Mouse (Mus musculus): Measurements from ENCODE around the gene Atat1. TPM values are rescaled to one million over a fixed set of nuclear protein-coding genes. Genes with fewer than 3 reads are reported as not detected.

The Atat1 gene
- total RNA-seq, 2 experiments from 2014 or later: 51.1 to 63.9 TPM

- DNase-seq (ENCODE audit: low spot score in 2 of 2): no peak
Observed at GRCm38 (mm10) chr17:35887725-35888124, 22.1 kb downstream of the Atat1 start.

GRCm38 (mm10) chr17:35883777-35884176, 26.1 kb downstream of the Atat1 start:
- DNase-seq (ENCODE audit: low spot score in 2 of 2): no peak
- intact Hi-C loops (cut with DNase I): no loop called here

More at GRCm38 (mm10) chr17:35887725-35888124, 22.1 kb downstream of the Atat1 start:
- intact Hi-C loops (cut with DNase I): no loop called here

GRCm38 (mm10) chr17:35882924-35883323, 27.0 kb downstream of the Atat1 start:
- no peak for DNase-seq (ENCODE audit: low spot score in 2 of 2)
- intact Hi-C loops (cut with DNase I): no loop called here

DNA sequence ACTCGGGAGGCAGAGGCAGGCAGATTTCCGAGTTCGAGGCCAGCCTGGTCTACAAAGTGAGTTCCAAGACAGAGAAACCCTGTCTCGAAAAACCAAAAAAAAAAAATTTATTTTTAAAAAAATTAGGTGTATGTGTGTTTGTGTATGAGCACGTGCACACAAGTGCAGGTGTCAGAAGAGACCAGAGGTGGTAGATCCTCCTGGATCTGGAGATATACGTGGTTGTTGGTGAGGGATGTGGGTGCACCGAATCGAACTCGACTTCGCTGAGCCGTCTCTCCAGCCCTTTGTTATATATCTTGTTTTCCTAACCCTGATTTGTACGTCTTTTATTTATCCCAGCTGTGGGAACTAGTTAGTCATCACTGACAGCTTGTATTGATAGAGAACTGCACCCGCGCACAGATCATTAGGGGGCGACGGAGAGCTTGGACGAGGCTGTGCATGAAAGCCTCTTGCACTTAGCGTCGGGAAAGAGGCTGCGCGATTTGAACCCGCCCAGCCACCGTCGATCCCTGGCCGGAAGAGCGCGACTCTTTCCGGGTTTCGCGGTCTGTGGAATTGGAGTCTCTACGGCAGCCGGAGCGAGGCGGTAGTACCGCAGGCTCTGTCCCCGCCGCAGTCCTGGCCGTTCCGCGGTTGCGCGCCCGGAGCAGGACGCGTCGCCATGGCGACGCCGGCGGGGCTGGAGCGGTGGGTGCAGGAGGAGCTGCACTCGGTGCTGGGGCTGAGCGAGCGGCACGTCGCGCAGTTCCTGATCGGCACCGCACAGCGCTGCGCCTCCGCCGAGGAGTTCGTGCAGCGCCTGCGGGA, 30.4 kb downstream of the Atat1 start, which contains the start of gene Dhx16:
Gene Dhx16 (plus strand): TSS at position 575 of the 813 bp plus-strand sequence.
- DNase-seq (ENCODE audit: low spot score in 2 of 2): peak; percentile 95 to 96
- intact Hi-C loops (cut with DNase I): no loop called here

- peak; percentile 59 to 70 for DNase-seq (ENCODE audit: low spot score in 2 of 2)
- intact Hi-C loops (cut with DNase I): loop anchor here (2.0 kb wide), 1 partner anchor 46 kb away; no protein-coding TSS in a partner anchor
Observed at GRCm38 (mm10) chr17:35874721-35875120, 35.2 kb downstream of the Atat1 start.

DNA sequence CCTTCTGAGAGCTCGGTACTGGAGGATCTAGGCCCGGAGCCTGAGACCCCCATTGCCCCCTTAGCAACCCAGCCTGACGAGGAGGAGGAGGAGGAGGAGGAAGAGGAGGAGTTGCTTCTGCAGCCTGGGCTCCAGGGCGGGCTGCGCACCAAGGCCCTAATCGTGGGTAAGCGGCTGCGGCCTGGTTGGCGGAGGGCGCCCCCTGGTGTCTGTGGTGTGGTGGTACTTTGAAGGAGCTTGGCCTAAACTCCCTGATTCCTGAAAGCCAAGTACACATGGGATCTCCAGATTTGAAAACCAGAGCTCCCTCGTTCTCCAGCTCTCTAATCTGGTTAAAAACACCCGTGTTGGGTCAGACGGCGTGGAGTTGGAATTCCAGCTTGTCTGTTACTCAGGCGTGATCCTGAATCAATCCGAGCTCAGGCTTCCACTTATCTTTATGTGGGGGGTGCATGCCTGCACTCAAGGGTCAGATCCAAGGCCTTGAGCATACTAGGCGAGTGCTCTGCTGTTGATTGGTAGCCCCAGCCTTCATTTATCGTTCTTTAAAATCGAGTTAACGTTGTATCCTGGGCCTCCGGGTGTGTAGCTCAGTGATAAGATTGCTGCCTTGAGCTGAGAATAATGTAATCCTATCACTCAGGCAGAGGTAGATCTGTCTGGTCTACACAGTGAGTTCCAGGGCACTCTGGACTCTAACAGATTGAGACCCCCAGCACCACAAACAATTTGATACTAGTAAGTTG, 35.9 kb downstream of the Atat1 start:
- peak; percentile 85 for DNase-seq (ENCODE audit: low spot score in 2 of 2)
- intact Hi-C loops (cut with DNase I): loop anchor here (2.0 kb wide), 3 partner anchors 37 to 135 kb away; no protein-coding TSS in a partner anchor

DNA sequence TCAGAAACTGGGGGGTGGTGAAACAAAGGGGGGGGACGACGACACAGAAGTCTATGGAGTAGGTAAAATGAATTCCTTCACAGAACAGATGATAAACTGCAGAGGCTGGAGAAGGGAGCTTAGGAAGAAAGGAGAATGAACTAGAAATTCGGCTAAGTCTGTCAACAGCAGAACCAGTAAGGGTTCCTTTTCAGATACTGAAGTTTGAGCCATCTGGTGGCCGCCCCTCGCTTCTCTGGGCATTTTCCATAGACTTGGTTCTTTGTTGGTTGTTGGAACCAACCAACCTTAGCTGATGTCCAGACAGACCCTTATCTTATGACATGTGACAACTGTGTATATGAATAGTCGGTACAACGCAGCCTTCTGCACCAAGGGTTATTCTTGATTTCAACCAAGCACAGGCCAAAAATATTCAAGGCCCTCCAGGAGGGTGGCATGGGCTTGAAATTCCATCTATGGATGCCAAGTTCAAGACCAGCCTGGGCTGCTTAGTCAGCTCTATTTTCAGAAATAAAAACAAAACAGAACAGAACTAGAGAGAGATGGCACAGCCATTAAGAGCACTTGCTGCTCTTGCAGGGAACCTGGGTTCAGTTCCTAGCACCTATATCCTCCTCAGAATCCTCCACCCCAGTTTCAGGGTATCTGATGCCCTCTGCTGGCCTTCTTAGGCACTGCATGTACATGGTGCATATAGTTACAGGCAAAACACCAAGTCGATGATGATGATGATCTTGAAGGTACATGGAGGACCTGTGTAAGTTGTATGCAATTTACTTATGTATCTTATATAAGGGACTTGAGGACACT, 38.8 kb downstream of the Atat1 start:
- no peak for DNase-seq (ENCODE audit: low spot score in 2 of 2)
- intact Hi-C loops (cut with DNase I): no loop called here

DNA sequence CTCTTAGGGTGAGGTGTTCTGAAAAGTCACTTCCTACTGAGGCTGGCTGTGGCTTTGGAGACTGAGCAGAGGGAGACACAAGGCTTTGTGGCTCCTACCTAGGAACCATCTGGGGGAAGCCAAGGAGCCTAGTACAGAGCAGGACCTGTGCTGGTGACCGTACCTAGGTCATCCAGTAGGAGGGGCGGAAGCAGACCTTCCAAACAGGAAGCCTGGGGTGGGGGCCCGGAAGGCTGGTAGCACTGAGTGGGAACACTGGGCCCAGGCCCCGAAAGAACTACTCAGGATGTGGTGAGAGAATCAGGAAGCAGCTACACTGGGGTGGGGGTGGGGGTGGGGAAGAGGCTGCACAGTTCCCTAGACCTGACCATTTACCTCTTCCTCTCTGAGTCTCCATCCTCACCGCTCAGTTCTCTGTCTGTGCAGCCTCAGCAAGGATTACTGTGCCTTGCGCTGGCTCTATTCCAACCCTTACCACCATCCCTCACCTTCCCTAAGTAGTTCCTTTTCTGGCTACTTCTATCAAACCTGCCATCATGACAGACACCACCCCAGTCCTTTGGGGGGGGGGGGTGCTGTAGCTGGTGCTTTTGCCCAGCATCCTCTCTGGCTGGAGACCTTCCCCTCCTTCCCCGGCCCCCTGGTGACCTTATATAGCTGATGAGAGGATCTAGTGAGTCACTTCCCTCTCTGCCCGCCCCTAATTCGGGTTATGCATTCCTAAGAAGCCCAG, 39.6 kb downstream of the Atat1 start:
- peak in 1 of 2 experiments; percentile 37 for DNase-seq (ENCODE audit: low spot score in 2 of 2)
- intact Hi-C loops (cut with DNase I): no loop called here

- intact Hi-C loops (cut with DNase I): no loop called here
- DNase-seq (ENCODE audit: low spot score in 2 of 2): no peak
Observed at GRCm38 (mm10) chr17:35869346-35870067, 40.4 kb downstream of the Atat1 start.

DNA sequence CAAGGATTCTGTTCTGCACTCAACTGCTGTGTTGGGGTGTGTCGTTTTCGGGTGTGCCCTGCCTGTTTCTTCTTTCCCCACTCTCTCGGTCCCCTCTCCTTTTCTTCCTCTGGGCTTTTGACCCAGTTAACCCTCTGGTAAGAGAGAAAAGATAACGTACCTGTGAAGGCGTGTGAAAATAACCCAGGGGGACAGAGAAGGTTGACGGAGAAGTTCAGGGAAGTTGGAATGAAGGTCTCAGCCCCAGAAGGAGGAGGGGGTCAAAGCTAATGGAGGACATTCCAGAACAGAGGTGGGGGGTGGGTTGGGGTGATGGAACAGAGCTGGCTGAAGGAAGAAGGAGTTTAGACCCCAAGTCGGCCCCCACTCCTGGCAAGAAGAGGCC, 40.9 kb downstream of the Atat1 start:
- no peak for DNase-seq (ENCODE audit: low spot score in 2 of 2)
- intact Hi-C loops (cut with DNase I): no loop called here

DNA sequence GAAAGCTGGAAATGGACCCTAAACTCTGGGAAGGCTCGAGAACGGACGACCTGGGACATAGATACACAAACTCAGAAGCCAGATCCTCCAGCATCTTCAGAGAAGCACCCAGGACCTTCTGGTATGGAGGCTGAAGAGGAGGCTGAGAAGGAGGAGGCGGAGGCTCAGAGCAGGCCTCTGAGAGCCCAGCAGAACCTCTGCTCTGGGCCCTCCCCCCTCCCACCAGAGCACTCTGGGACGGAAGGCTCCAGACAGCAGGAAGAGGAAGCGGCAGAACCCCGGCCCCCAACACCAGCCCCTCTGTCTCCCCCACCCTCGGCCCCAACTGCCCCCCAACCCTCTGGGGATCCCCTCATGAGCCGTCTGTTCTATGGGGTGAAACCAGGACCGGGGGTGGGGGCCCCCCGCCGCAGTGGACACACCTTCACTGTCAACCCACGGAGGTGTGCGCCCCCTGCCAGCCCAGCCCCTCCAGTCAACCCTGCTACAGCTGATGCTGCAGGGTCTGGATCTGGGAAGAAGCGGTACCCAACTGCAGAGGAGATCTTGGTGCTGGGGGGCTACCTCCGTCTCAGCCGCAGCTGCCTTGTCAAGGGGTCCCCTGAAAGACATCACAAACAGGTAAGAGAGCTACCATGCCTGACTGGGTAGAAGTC, 41.6 kb downstream of the Atat1 start:
- intact Hi-C loops (cut with DNase I): no loop called here
- DNase-seq (ENCODE audit: low spot score in 2 of 2): no peak

- intact Hi-C loops (cut with DNase I): no loop called here
- DNase-seq (ENCODE audit: low spot score in 2 of 2): no peak
Observed at GRCm38 (mm10) chr17:35866911-35867890, 42.7 kb downstream of the Atat1 start.

DNA sequence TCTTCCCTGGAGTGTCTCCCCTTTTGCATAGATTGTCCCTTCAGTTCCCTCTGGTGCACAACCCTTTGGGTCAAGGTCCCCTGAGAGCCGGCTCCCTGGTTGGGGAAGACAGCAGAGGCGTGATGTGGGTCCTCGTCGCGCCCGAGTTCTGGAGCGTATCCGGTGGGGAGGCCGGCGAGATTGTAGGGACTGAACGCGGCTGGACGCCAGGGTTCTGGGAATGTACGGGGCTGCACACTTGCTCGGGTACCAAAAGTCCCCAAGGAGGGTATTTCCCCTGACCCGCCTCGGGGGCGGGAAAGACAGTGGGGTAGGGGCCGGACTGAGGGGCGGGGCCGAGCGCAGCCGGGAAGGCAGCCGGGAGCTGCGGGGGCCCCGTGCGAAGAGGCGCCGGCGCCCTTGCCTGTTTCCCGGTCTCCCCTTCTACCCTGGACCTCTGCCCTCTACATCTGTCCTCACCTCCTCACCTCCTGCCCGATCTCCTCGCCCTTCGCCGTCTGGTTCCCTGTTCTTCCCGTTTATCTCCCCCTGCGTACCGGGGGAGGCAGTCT, 43.5 kb downstream of the Atat1 start:
- intact Hi-C loops (cut with DNase I): no loop called here
- DNase-seq (ENCODE audit: low spot score in 2 of 2): peak; percentile 38 to 39

GRCm38 (mm10) chr17:35865481-35866280, 44.2 kb downstream of the Atat1 start, which contains the start of gene Ppp1r18:
Gene Ppp1r18, plus strand, starts transcription at chr17:35865593.
- intact Hi-C loops (cut with DNase I): no loop called here
- peak in 1 of 2 experiments; percentile 37 for DNase-seq (ENCODE audit: low spot score in 2 of 2)

GRCm38 (mm10) chr17:35864832-35865353, 45.0 kb downstream of the Atat1 start:
- DNase-seq (ENCODE audit: low spot score in 2 of 2): no peak
- intact Hi-C loops (cut with DNase I): no loop called here
